Mouse (Mus musculus): ENCODE results near the gene Gnpat.
"Not testable (repeated sequence)": the region's sequence is repeated elsewhere in the genome, so short reads cannot be mapped to it uniquely, and the experiment has no call there.

Gene Gnpat

GRCm38 (mm10) chr8:124862321-124863162 lies at the start of gene Gnpat, which contains the start of gene 2810004N23Rik:
Gene Gnpat, plus strand, starts transcription at chr8:124863033.
Gene 2810004N23Rik, minus strand, starts transcription at chr8:124863120.
- peak; percentile 87 to 95 for DNase-seq

- DNase-seq, result no peak
Measured at GRCm38 (mm10) chr8:124813326-124813725, 49.5 kb upstream of the Gnpat start.

GRCm38 (mm10) chr8:124815870-124816269 lies 47.0 kb upstream of the Gnpat start:
- peak; percentile 52 to 64 for DNase-seq

- no peak for DNase-seq
Measured at GRCm38 (mm10) chr8:124816866-124817265, 46.0 kb upstream of the Gnpat start.

GRCm38 (mm10) chr8:124817361-124817760 lies 45.5 kb upstream of the Gnpat start:
- no peak for DNase-seq

- no peak for DNase-seq
Measured at GRCm38 (mm10) chr8:124819612-124820115, 43.2 kb upstream of the Gnpat start.

- no peak for DNase-seq
Measured at GRCm38 (mm10) chr8:124820125-124820524, 42.7 kb upstream of the Gnpat start.

- DNase-seq, result no peak
Measured at GRCm38 (mm10) chr8:124823497-124823896, 39.3 kb upstream of the Gnpat start.

GRCm38 (mm10) chr8:124826658-124827057 lies 36.2 kb upstream of the Gnpat start:
- peak; percentile 31 to 37 for DNase-seq

- DNase-seq, result peak; percentile 74 to 79
Measured at GRCm38 (mm10) chr8:124827387-124827786, 35.4 kb upstream of the Gnpat start.

GRCm38 (mm10) chr8:124828561-124829240 lies 34.1 kb upstream of the Gnpat start:
- peak; percentile 64 to 65 for DNase-seq

GRCm38 (mm10) chr8:124830050-124830449 lies 32.8 kb upstream of the Gnpat start:
- no peak for DNase-seq

GRCm38 (mm10) chr8:124831531-124831930 lies 31.3 kb upstream of the Gnpat start:
- DNase-seq, result no peak

- DNase-seq, result no peak
Measured at GRCm38 (mm10) chr8:124831941-124832340, 30.9 kb upstream of the Gnpat start.

- DNase-seq, result no peak
Measured at GRCm38 (mm10) chr8:124833430-124834205, 29.2 kb upstream of the Gnpat start.

GRCm38 (mm10) chr8:124835848-124836247 lies 27.0 kb upstream of the Gnpat start:
- DNase-seq, result no peak

GRCm38 (mm10) chr8:124836273-124836672 lies 26.6 kb upstream of the Gnpat start:
- DNase-seq, result no peak

- DNase-seq, result no peak
Measured at GRCm38 (mm10) chr8:124836907-124837306, 25.9 kb upstream of the Gnpat start.

- no peak for DNase-seq
Measured at GRCm38 (mm10) chr8:124837956-124838355, 24.9 kb upstream of the Gnpat start.

GRCm38 (mm10) chr8:124839371-124839770 lies 23.5 kb upstream of the Gnpat start:
- no peak for DNase-seq

GRCm38 (mm10) chr8:124840900-124841299 lies 21.9 kb upstream of the Gnpat start:
- no peak for DNase-seq

GRCm38 (mm10) chr8:124841775-124842174 lies 21.1 kb upstream of the Gnpat start:
- DNase-seq, result peak in 1 of 2 experiments; percentile 37

GRCm38 (mm10) chr8:124842929-124843328 lies 19.9 kb upstream of the Gnpat start:
- not testable (repeated sequence) for DNase-seq
